Mouse (Mus musculus) frontal cortex, adult (tissue): Measurements from ENCODE around the gene Slc29a3.

Experiments
- ATAC-seq: cut with Nextera tagmentation; 2 replicates; pipeline ENCODE4 v1.9.2; 2017; ENCODE audit warnings: mild to moderate bottlenecking, moderate library complexity, mixed read lengths; ENCODE audit not compliant: low TSS enrichment

The Slc29a3 gene

GRCm38 (mm10) chr10:60670166-60670565 is 82.4 kb downstream of the Slc29a3 start:
- no peak for ATAC-seq

- no peak for ATAC-seq
Measured at GRCm38 (mm10) chr10:60668591-60668990, 84.0 kb downstream of the Slc29a3 start.
